Mouse (Mus musculus): Measurements from ENCODE around the gene Ror1. TPM values are rescaled to one million over a fixed set of nuclear protein-coding genes. Genes with fewer than 3 reads are reported as not detected.

The Ror1 gene
- total RNA-seq, 2 experiments from 2014 or later: not detected

DNA sequence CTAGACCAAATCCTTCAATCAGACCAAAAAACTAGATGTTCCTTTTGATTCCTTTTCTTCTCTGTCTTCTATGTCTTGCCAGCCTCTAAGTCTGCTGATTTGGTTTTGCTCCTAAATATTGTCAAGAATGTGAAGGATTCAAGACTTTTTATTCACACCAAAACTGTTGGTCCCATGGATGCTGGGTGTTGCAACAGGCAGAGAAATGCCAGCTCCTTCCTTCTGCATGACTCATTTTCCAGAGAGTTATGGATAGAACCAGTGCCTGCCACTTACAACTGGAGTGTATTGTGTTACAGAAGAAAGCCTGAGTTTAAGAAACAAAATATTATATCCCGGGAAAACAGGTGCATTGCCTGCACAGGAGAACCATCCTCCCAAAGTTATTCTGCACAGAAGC is 55.2 kb downstream of the Ror1 start:
- no peak for ATAC-seq (replicated peaks; ENCODE audit: low FRiP score, poor library complexity, severe bottlenecking)

DNA sequence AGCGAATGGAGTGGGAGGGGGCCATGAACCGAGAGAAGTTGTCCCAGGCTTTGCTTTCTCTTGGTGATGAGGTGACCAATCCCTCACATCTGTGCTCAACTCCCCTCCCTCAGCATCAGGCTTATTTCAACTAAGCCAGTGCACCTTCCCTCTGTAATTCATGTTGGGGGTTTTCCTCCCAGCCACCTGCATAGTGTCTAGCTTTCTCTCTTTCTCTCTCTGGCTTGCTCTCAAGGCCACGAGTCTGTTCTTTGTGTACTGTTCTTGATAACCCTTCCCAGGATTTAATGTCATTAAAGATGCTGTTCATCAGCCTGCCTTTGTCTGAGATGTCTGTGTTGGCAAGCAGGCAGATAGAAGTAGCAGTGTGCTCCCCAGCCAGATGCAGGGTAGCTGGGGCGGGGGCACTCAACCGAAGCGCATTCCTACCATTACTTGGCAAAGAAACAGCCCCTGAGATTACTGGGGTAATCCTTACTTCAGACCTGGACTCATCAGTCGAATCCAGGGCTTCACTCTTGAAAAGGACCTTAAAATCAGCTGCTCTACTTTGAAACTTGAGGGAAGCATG is 59.1 kb downstream of the Ror1 start:
- no peak for ATAC-seq (replicated peaks; ENCODE audit: low FRiP score, poor library complexity, severe bottlenecking)

DNA sequence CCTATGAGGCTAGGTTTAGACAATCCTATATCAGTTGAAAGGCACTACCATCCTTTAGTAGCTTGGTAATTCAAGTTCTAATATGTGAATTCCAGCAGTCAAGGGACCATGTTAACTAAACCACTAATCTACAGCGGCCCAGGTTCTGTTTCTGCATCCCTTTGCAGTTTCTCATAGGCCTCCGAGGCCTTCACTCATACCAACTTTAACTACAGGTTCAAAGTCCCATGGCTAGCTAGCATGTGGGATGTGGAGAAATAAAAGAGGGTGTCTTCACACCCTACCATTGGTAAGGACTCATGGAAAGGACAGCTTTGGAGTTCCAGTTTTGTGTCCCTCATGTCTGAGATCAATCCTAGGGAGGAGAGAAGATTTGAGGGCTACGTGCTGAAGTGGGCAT is 60.1 kb downstream of the Ror1 start:
- no peak for ATAC-seq (replicated peaks; ENCODE audit: low FRiP score, poor library complexity, severe bottlenecking)

DNA sequence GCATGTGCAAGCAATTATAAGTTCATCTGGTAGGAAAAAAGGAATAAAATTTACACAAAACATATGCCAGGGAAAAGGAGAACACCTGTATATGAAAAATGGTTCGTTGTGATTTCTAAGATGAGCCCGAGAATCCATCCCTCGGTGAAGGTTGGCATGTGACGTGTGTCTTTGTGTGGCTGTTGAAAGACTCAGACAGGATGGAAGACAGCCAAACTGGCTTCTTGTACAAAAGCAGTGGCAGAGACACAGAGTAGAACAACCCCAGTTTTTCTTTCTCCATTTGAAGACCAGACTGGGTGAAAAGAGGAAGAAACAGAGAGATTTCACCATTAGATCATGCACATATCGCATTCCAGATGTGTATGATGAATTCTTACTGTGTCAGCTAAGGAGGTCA is 62.8 kb downstream of the Ror1 start:
- no peak for ATAC-seq (replicated peaks; ENCODE audit: low FRiP score, poor library complexity, severe bottlenecking)

DNA sequence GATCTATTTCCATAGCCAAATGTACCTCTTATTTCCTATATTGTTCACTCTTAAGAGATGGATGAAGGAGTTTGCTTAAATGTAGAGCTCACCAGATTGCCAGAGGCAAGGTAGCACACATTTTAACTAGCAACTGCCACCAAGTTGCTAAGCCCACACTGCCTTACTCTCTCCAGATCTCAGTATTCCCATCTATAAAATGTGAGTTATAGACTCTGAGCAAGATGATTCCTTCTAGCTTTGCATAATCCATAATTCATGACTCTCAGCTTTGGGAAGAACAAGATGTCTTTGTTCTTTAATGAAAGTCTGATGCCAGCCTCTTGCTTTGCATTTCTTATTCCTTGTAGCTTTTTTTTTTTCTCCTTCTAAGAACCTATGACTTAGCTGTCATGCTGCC is 64.6 kb downstream of the Ror1 start:
- no peak for ATAC-seq (replicated peaks; ENCODE audit: low FRiP score, poor library complexity, severe bottlenecking)

DNA sequence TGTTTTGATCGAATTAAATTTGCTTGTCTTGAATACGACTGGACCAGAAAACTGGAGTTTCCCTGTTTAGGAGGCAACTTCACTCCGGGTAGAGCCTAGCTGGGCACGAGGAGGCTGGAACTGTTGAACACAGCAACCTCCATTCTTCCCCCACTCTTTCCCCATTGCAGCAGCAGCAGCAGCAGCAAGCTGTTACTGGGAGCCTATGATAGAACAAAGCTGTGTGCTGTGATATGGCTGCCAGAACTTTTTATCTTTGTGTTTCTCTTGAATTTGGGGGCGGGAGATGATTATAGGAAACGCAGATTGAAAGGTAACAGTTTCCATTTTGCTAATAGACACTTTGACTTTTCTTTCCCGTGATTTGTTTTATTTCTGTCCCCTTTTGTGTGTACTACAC is 70.2 kb downstream of the Ror1 start:
- no peak for ATAC-seq (replicated peaks; ENCODE audit: low FRiP score, poor library complexity, severe bottlenecking)

DNA sequence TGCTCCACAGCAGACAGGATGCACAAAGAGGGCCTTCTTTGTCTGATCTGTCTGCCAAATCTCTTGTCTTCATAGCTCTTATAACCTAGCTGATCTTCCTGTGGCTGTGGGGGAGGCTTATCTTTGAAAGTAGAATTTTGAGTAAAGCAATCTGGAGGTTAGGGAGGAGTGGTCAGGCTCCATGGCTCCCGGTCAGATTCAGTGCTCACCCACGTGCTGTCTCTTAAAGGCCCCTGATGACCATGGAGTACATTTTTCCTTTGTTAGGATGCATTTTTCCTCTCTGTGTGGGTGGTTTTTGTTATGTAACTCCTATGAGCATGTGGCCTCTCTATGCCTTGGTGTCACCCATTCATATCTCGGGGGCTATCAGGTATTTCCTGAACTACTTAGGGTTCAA is 71.3 kb downstream of the Ror1 start:
- no peak for ATAC-seq (replicated peaks; ENCODE audit: low FRiP score, poor library complexity, severe bottlenecking)

DNA sequence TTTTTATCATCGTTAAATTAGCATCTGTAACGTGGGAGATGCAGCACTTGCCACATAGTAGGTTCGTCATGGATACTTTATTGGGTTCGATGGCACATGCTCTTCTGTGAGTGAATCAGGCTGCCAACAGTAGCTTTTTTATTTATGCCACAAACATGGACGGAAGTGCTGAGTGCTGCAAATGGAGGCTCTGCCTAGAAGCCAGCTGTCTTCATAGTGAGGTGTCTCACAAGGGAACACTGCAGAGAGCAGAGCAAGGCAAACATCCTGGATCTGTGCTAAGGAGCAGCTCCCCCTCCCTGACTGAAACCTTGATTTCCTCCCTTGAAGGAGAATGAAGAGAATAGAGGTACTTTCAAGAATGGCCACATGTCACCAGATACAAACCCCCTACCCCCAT is 74.1 kb downstream of the Ror1 start:
- ATAC-seq (replicated peaks; ENCODE audit: low FRiP score, poor library complexity, severe bottlenecking): no peak

DNA sequence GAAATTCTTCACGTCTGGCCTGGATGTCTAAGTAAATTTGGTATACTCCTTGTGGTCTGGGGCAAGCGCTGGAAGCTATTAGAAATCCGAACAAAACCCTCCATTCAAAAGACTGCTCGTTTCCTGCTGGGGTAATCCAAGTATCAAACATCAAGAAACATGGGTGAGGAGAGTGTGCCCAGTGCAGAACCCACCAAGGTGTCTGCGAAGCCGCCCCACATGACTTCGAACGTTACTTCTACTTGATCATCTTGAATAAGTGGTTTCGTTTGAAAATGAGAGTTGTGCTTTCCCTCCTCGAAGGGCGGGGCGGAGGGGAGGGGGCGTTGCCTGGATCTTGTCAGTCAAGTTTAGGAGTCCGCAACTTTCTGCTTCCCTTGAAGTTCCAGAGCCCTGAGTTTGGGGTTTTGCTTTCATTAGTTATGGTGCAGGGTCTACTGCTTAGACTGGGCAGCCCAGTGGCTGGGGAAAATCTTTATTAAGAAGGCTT is 74.6 kb downstream of the Ror1 start:
- no peak for ATAC-seq (replicated peaks; ENCODE audit: low FRiP score, poor library complexity, severe bottlenecking)

DNA sequence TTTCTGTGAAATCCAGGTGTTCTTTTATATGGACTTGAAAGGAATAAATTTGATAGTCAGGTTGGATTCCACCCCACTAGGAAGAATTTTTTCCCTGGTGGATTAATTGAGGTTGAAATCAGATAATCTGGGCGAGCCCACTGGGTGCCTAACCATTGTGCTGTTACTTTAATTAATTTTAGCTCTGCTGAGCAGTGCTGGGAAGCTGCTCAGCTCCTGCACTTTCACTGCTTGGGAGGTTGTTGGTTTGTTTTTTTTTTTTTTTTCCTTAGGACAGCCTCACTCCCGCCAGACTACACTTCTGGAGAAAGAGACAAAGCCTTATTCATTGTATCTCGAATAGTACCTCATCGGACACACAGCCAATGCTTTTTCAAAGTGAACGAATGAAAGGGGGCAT is 75.2 kb downstream of the Ror1 start:
- ATAC-seq (replicated peaks; ENCODE audit: low FRiP score, poor library complexity, severe bottlenecking): no peak

DNA sequence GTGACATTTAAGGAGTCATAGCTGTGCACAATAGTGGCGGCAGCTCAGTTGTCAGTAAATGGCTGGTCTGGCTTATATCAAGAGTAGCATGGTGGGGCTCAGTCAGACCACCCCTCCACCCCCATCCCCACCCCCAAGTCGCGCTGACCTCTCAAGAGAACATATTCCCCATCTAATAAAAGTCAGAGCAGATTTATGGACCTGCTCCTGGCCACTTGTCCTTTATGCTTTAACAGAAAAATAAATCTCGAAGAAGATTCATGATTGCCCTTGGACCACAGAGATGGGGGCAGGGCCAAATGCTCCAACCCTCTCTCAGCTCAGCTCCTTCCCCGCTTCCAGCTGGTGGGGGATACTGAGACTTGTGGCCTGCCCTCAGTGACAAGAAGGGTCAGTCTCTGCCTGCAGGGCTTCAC is 75.9 kb downstream of the Ror1 start:
- no peak for ATAC-seq (replicated peaks; ENCODE audit: low FRiP score, poor library complexity, severe bottlenecking)

DNA sequence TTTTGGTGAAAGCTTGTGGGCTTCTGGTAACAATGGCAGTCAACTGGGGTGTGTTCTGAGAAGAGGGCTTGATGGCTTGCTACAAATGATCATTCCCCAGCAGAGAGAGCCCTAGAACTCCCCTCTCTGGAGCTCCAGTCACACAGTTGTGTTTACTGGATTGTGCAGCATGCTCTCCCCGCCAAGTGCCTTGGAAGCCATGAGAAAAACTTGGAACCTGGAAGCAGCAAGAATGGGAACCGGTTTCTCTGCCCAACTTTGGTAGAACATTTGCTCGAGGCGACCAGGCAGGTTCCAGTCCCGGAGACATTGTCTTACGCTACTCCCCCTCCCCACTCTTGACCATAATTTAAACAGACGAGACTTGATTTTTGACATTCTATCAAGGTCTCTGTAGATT is 80.0 kb downstream of the Ror1 start:
- ATAC-seq (replicated peaks; ENCODE audit: low FRiP score, poor library complexity, severe bottlenecking): no peak

DNA sequence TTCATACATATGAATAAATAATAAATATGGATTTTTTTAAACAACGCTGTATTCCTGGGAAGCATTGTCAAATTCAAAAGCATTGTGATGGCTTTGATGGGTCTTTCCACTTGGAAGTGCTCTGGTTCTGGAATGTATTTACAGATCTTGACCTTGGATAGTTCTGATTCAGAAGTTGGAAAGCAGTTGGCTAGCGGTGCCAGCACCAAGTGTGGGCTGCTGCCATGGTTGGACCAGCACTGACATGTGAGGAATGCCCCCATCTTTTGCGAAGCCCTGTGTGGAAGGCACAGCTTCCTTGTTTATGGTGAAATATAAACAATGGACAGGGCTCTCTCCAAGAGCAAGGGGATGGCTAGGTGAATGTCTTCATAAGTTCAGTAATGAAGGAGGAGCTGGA is 82.7 kb downstream of the Ror1 start:
- ATAC-seq (replicated peaks; ENCODE audit: low FRiP score, poor library complexity, severe bottlenecking): no peak

DNA sequence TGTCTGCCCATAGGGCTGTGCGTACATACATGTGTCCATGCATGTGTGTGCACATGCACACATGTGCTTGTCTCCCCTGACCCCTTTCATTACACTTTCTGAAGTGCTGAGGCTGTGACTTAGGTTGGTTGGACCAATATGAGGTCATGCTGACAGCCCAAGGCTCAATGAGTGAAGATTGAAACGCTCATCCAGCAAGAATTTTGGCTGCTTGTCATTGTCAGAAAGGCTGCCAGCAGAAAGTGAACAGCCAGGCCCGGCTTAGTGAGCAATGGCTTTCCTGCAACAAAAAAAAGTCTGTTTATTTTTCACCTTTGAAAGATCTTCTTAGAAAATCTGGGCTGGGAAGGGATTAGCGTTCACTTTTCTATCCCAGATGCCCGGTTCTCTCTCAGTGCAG is 86.1 kb downstream of the Ror1 start:
- no peak for ATAC-seq (replicated peaks; ENCODE audit: low FRiP score, poor library complexity, severe bottlenecking)

DNA sequence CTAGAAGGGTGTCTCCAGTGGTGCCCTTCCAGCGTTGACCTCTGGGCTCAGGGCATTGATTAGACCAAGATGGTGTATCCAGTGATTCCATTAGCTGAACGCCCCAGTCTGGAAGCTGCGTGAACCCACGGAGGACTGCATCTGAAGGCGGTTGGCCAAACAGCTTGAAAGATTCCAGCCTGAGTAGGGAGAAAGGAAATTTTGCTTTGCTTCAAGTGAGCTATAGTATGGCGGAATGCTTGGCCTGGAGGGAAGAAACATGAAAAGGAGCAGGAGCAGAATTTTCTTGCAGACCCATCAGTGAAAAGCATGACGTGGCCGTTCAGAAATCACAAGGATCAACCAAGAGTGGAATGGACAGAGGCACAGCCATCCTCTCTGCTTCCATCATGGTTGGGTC is 91.2 kb downstream of the Ror1 start:
- ATAC-seq (replicated peaks; ENCODE audit: low FRiP score, poor library complexity, severe bottlenecking): no peak

DNA sequence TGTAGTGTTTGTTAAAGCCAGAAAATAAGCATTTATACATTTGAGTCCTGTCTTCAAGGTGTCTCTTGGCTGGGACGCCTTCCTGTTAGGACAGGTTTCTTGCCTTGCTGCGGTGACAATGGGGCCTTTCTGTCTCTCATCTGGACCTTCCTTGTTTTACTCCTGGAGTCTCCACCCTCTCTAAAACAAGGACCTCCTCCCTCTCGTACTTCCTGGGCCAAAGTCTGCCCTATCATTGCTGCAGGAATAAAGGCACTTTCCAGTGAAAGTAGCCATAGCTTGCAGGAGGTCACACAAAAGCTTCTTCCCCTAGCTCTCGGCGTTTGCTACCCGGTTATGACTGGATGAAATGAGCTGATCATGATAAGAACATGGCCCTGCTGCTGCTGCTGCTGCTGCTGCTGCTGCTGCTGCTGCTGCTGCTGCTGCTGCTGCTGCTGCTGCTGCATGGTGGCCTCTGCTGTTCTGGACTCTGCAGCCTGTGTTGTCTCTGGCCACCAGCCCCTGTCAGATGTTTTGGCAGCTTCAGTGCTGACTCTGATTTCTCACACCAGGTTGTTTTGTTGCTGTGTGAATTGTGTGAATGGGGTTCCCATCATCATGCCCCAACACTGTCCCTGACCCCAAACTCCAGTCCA is 92.1 kb downstream of the Ror1 start:
- ATAC-seq (replicated peaks; ENCODE audit: low FRiP score, poor library complexity, severe bottlenecking): no peak

DNA sequence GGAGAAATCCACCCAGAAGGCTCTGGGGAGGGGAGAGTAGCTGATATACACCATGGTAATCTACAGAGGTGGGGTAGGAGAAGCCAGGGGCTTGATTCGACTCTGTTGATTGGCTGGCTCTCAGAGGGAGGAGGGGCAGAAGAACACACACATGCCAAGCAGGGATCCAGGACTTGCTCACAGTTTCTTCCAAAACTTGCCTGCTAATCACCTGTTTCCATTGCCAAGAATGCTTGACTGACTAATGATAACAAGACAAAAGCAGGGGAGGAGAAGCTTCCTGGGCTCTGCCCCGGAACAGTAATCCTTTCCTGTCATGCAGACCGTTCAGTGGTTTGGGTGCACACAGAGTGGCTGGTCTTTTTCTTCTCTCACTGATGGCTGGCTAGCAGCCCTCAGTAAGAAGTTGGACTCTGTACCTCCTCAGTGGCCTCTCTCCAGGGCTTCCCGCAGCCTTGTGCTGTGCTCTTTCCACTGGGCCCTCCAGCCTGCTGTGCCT is 92.7 kb downstream of the Ror1 start:
- no peak for ATAC-seq (replicated peaks; ENCODE audit: low FRiP score, poor library complexity, severe bottlenecking)

DNA sequence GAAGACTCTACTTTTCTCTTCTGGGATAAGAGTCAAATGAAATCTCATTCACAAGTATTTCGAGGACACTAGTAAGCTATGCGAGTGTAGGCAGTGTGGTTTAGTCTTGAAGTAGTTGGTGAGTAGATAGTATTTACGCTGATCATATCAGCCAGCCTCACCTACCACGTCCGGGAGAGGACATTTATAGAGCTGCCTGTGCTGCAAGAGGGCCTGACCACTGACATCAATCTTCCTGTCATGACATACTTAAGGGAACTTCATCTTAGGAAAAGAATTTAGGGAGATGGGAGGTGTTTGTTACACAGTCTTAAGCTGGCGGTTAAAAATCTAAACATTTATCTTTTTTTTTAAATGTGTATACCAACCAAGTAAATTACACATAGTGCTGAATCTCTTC is 95.9 kb downstream of the Ror1 start:
- no peak for ATAC-seq (replicated peaks; ENCODE audit: low FRiP score, poor library complexity, severe bottlenecking)

DNA sequence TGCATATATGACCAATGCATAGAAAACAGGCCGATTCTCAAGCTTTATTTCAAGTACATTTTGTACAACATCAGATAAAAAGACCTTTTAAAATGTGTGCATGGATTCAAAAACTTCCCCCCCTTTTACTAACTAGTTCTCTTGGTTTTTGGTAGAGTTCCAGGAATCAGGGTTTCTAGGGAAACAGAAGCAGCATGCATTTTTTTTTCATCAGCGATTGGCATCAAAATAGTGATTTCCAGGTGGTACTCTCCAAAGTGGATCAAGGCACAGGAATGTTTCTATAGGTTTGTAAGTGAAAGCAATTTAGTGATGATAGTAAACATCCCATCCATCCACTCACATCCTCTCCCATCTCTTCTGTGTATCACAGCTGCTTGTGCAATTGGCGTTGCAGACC is 98.5 kb downstream of the Ror1 start:
- ATAC-seq (replicated peaks; ENCODE audit: low FRiP score, poor library complexity, severe bottlenecking): no peak

DNA sequence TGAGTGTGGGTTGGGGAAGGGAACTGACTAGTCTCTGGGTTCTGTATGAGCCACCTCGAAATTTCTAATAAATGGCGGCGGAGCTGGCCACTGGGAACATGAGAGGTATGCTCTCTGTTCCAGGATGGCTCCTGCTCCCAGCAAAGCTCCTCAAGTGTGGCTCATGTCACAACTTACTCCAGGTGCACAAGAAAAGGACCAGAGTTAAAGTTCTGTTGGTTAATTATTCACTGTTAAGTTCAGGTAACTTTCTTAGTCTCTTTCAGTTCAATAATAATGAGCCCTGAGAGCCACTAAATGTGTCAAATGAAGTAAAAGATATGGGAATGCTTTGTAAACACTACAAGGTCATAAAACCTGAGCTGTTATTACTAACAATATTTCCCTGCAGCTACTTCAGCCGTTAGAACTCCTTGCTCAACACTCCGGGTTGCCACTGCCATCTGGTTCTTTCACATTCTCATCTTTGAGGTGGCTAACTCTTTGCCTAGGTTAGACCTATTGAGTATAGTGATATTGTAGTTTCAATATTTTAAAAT is 100.7 kb downstream of the Ror1 start:
- no peak for ATAC-seq (replicated peaks; ENCODE audit: low FRiP score, poor library complexity, severe bottlenecking)

DNA sequence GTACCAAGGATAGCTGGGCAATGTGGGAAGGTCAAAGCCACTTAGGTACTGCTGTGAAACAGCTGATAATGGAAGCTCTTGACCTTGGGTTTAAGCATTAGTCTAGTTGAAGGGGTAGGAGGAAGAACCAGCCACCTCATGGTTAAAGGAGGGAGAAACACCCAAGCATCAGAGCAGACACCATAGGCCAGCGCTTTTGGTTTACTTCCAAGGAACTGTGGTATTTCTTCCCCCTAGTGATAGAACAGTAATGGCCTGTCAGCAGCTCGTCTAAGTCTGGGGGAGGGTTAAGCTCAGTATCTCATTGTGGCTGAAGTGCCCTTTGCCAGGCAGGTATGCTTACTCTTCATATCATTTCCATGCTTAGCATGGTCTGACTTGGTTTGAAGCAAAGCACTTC is 102.7 kb downstream of the Ror1 start:
- ATAC-seq (replicated peaks; ENCODE audit: low FRiP score, poor library complexity, severe bottlenecking): no peak

DNA sequence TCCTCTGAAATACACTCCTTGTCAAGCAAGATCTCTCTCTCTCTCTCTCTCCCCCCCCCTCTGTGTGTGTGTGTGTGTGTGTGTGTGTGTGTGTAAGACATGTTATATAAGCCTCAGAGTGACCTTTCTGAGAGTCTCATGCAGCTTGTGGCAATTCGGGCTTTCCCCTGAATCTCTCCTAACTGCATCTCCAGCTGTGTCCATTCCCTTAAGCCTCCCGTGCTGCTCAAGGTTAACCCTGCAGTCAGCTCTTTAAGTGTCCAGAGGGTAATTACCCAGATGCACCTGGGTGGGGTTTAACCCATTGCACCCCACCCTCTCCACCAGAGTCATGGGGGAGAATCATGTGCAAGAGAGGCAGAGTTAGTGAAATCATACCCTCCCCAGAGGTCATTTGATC is 105.7 kb downstream of the Ror1 start:
- no peak for ATAC-seq (replicated peaks; ENCODE audit: low FRiP score, poor library complexity, severe bottlenecking)
